Mouse (Mus musculus): Measurements from ENCODE around the gene Jup. TPM values are rescaled to one million over a fixed set of nuclear protein-coding genes. Genes with fewer than 3 reads are reported as not detected.
"Not testable (repeated sequence)": the region's sequence is repeated elsewhere in the genome, so short reads cannot be mapped to it uniquely, and the experiment has no call there.

Gene Jup
- polyA plus RNA-seq, 1 experiment from 2014 or later: 234 TPM

- ATAC-seq (ENCODE audit: low FRiP score, low TSS enrichment): no peak; the same call in 1 of the 2 replicates
- H3K9ac ChIP-seq (ENCODE audit: low read length): no peak overlapping the region
- H3K4me1 ChIP-seq (replicated peaks; ENCODE audit: control insufficient read depth, insufficient read depth): no peaks in the 10 kb centered on the region
- H3K9me3 ChIP-seq (ENCODE audit: control insufficient read depth, low read length): no peaks in the 10 kb centered on the region
- H3K4me3 ChIP-seq (ENCODE audit: low read depth, low read length): no peak overlapping the region
- H3K4me2 ChIP-seq (replicated peaks; ENCODE audit: low read depth): no peak overlapping the region
- DNase-seq (ENCODE audit: low spot score): no peak
- no peaks in the 10 kb centered on the region for H3K27me3 ChIP-seq (ENCODE audit: control insufficient read depth, insufficient read depth, low read length)
- WGBS: 35% methylated on average over 3 of the region's 3 CpGs
- no peaks in the 10 kb centered on the region for H3K36me3 ChIP-seq (ENCODE audit: control insufficient read depth, insufficient read depth, low read length)
- TF ChIP-seq CTCF (IDR thresholded peaks at IDR 0.05; ENCODE audit: low read depth): no peak
- TF ChIP-seq EP300 (optimal IDR thresholded peaks at IDR 0.05): no peak
- H3K27ac ChIP-seq (replicated peaks): no peak overlapping the region
Observed at GRCm38 (mm10) chr11:100335731-100336130, 61.8 kb downstream of the Jup start.

DNA sequence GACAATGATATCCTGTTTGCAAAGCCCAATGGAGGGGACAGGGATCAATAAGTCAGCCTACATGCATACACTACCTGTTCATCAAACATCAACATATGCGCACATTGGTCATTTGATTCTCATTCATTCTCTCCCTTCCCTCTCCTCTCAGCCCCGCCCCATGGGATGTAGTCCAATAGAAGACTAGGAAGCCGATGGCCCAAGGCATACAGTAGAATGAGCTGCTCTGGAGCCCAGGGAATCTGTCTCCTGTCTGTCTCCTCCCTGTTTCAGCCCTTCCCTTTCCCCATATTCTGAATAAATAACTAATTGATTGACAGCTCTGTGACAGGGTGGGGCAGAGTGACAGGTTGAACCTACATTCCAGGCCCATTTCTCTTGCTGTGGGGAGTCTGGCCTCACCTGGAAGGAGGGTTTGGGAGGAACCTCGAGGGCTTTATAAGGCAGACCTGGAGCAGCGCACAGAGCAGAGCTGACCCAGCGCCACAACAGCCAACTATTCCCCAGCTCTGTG, 63.6 kb downstream of the Jup start, which contains the start of gene Gast:
TSS of gene Gast (plus strand) at position 464 of the 514 bp plus-strand sequence.
- no peak within 1 kb of the TSS for H3K4me3 ChIP-seq (ENCODE audit: low read depth, low read length)
- WGBS: 71% methylated on average over 6 of the region's 6 CpGs
- ATAC-seq (ENCODE audit: low FRiP score, low TSS enrichment): no peak

GRCm38 (mm10) chr11:100332766-100333515, 64.6 kb downstream of the Jup start:
- no peak for DNase-seq (ENCODE audit: low spot score)
- H3K36me3 ChIP-seq (ENCODE audit: control insufficient read depth, insufficient read depth, low read length): no peaks in the 10 kb centered on the region
- H3K4me3 ChIP-seq (ENCODE audit: low read depth, low read length): no peak overlapping the region
- no peak for ATAC-seq (ENCODE audit: low FRiP score, low TSS enrichment)
- H3K27ac ChIP-seq (replicated peaks): no peak overlapping the region
- TF ChIP-seq EP300 (optimal IDR thresholded peaks at IDR 0.05) (no peak), CTCF (IDR thresholded peaks at IDR 0.05; ENCODE audit: low read depth) (no peak)
- WGBS: 59% methylated on average over 9 of the region's 9 CpGs
- no peaks in the 10 kb centered on the region for H3K9me3 ChIP-seq (ENCODE audit: control insufficient read depth, low read length)
- H3K4me2 ChIP-seq (replicated peaks; ENCODE audit: low read depth): no peak overlapping the region
- H3K27me3 ChIP-seq (ENCODE audit: control insufficient read depth, insufficient read depth, low read length): no peaks in the 10 kb centered on the region
- no peaks in the 10 kb centered on the region for H3K4me1 ChIP-seq (replicated peaks; ENCODE audit: control insufficient read depth, insufficient read depth)
- H3K9ac ChIP-seq (ENCODE audit: low read length): no peak overlapping the region

More for the DNA sequence above, 63.6 kb downstream of the Jup start, which contains the start of gene Gast:
- H3K36me3 ChIP-seq (ENCODE audit: control insufficient read depth, insufficient read depth, low read length): no peaks in the 10 kb centered on the region
- no peak for DNase-seq (ENCODE audit: low spot score)
- H3K9me3 ChIP-seq (ENCODE audit: control insufficient read depth, low read length): no peaks in the 10 kb centered on the region
- H3K9ac ChIP-seq (ENCODE audit: low read length): no peak within 1 kb of the TSS
- H3K4me2 ChIP-seq (replicated peaks; ENCODE audit: low read depth): no peak within 1 kb of the TSS
- H3K4me1 ChIP-seq (replicated peaks; ENCODE audit: control insufficient read depth, insufficient read depth): no peaks in the 10 kb centered on the region
- H3K27ac ChIP-seq (replicated peaks): no peak within 1 kb of the TSS
- H3K27me3 ChIP-seq (ENCODE audit: control insufficient read depth, insufficient read depth, low read length): no peaks in the 10 kb centered on the region
- no peak for TF ChIP-seq EP300 (optimal IDR thresholded peaks at IDR 0.05)
- no peak for TF ChIP-seq CTCF (IDR thresholded peaks at IDR 0.05; ENCODE audit: low read depth)

GRCm38 (mm10) chr11:100330816-100331375, 66.7 kb downstream of the Jup start:
- H3K9me3 ChIP-seq (ENCODE audit: control insufficient read depth, low read length); H3K9ac ChIP-seq (ENCODE audit: low read length); H3K36me3 ChIP-seq (ENCODE audit: control insufficient read depth, insufficient read depth, low read length); H3K27ac ChIP-seq (replicated peaks); ATAC-seq (ENCODE audit: low FRiP score, low TSS enrichment); H3K27me3 ChIP-seq (ENCODE audit: control insufficient read depth, insufficient read depth, low read length); H3K4me3 ChIP-seq (ENCODE audit: low read depth, low read length); H3K4me1 ChIP-seq (replicated peaks; ENCODE audit: control insufficient read depth, insufficient read depth); H3K4me2 ChIP-seq (replicated peaks; ENCODE audit: low read depth); DNase-seq (ENCODE audit: low spot score): not testable (repeated sequence)
- WGBS: 47% methylated on average over 8 of the region's 8 CpGs

GRCm38 (mm10) chr11:100330235-100330634, 67.3 kb downstream of the Jup start:
- DNase-seq (ENCODE audit: low spot score) (no peak), ATAC-seq (ENCODE audit: low FRiP score, low TSS enrichment) (0 out of 2 replicates have a peak, but pooled peaks have one; percentile 7)
- Histone ChIP-seq H3K27me3 (ENCODE audit: control insufficient read depth, insufficient read depth, low read length) (no peaks in the 10 kb centered on the region), H3K9ac (ENCODE audit: low read length) (no peak overlapping the region), H3K27ac (replicated peaks) (no peak overlapping the region), H3K4me3 (ENCODE audit: low read depth, low read length) (no peak overlapping the region), H3K9me3 (ENCODE audit: control insufficient read depth, low read length) (no peaks in the 10 kb centered on the region), H3K4me1 (replicated peaks; ENCODE audit: control insufficient read depth, insufficient read depth) (no peaks in the 10 kb centered on the region), H3K4me2 (replicated peaks; ENCODE audit: low read depth) (no peak overlapping the region), H3K36me3 (ENCODE audit: control insufficient read depth, insufficient read depth, low read length) (no peaks in the 10 kb centered on the region)
- 47% methylated on average over 16 of the region's 16 CpGs for whole genome bisulfite sequencing
- TF ChIP-seq CTCF (IDR thresholded peaks at IDR 0.05; ENCODE audit: low read depth) (no peak), EP300 (optimal IDR thresholded peaks at IDR 0.05) (no peak)

- no peak overlapping the region for H3K9ac ChIP-seq (ENCODE audit: low read length)
- H3K9me3 ChIP-seq (ENCODE audit: control insufficient read depth, low read length): no peaks in the 10 kb centered on the region
- H3K36me3 ChIP-seq (ENCODE audit: control insufficient read depth, insufficient read depth, low read length): no peaks in the 10 kb centered on the region
- no peak for TF ChIP-seq EP300 (optimal IDR thresholded peaks at IDR 0.05)
- no peak for TF ChIP-seq CTCF (IDR thresholded peaks at IDR 0.05; ENCODE audit: low read depth)
- no peaks in the 10 kb centered on the region for H3K27me3 ChIP-seq (ENCODE audit: control insufficient read depth, insufficient read depth, low read length)
- ATAC-seq (ENCODE audit: low FRiP score, low TSS enrichment): no peak
- DNase-seq (ENCODE audit: low spot score): no peak
- H3K4me1 ChIP-seq (replicated peaks; ENCODE audit: control insufficient read depth, insufficient read depth): no peaks in the 10 kb centered on the region
- 68% methylated on average over 6 of the region's 6 CpGs for WGBS
- H3K4me3 ChIP-seq (ENCODE audit: low read depth, low read length): no peak overlapping the region
- no peak overlapping the region for H3K4me2 ChIP-seq (replicated peaks; ENCODE audit: low read depth)
- no peak overlapping the region for H3K27ac ChIP-seq (replicated peaks)
Observed at GRCm38 (mm10) chr11:100327761-100328160, 69.8 kb downstream of the Jup start.
